Mouse (Mus musculus) hindlimb bud, embryonic 11.5 days (tissue): ENCODE data around the gene B3galt1.

ENCODE experiments used
- DNase-seq: peaks from one replicate; pipeline ENCODE4 v3.0.0-alpha.2; 2012; ENCODE audit warnings: low read depth, low spot score; ENCODE audit errors: extremely low spot score

B3galt1 gene

DNA sequence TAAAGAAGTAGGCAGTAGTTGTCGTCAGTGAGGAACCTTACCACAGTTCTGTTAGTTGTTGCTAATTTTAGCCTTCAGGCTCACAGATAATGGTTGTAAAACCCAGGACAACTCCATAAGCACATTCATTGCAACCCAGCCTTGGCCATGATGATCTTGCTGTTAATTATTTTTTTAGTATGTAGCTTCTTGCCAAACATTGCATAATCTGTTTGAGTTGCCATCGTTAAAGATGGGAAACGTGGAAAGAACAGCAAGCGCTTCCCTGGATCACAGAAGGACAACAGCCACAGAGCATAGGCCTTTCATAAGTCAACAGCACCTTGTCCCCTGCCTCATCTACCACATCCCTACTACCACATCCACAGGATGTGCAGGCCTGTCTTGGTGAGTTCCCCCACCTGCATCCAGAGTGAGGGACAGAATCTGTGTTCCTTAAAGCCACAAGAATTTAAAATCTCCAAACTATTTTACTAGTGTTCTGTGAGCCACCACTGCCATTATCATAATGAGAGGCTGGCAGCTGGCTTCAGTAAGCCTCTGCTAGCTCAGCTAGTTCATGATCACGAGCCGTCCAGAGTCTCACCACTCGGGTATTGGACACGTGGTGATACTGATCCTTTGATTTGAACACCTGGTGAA is 337.1 kb downstream of the B3galt1 start:
- no peak for DNase-seq

DNA sequence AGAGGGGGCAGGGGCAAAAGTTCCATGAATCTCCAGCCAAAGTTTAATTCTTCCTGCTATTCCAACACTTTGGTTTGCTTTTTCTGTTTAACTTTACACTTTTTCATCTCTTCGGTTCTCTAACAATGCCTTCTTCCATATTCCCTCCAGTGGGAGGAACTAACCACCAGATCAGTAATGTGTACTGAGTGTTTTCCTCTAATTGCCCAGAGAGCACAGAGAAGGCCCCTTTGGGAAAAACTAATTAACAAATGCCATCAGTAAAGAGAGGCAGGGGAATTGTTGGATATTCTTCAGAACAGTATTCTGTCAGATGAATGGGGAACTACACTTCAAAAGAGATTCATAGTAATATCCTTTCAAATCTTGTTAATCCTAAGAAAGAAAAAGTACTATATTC is 338.1 kb downstream of the B3galt1 start:
- DNase-seq, result no peak

DNA sequence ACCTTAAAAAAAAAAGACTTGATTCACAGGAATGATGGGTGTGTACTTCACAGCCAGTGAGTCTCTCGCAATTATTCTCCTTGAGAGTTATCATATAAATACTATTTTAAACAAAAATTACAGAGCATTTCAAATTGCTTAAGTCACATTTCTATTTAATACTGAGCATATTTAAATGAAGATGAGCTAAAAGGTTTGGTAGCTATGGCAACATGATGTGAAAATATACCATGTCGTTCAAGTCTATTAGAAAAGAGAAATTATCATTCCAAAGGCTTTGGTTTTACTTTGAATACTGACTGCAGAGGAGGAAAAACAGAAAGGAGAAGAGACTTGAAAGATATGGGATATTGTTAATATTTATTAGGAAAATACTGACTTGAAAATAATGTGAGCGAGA is 366.3 kb downstream of the B3galt1 start:
- DNase-seq, result no peak

DNA sequence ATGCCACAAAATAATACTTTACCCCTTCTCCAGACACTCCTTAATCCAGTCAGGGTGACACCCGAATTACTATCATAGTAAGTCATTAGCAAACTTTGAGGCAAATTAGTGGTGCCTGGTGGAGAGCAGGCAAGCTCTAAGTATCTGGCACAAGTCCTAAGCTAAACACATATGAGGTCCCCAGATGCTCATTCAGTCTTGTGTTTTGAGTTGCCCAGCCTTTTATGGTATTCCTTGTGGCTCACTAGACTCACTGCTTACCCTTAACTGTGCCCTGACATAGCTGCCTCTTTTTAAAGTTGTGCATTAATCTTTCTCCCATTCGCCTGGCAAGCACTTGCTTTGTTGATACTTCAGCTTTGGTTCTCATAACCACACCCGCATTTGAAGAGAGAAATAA is 382.7 kb downstream of the B3galt1 start:
- no peak for DNase-seq

DNA sequence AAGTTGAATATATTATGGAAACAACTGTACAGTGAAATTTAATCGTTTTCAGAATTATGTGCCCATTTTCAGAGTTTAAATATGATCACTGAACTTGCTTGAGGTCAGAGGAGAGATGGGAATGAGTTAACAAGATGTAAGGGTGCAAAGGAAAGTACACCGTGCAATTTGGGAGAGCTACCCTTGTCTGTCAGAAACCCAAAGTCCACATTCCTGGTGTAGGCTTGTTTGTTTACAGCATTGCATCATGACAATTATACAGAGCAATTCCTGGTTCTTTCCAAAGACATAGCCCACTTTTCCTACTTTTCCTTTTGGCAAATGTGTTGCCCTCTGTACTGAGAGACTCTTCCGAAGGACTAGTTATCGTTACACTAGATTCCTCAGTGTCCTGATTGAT is 390.5 kb downstream of the B3galt1 start:
- no peak for DNase-seq

DNA sequence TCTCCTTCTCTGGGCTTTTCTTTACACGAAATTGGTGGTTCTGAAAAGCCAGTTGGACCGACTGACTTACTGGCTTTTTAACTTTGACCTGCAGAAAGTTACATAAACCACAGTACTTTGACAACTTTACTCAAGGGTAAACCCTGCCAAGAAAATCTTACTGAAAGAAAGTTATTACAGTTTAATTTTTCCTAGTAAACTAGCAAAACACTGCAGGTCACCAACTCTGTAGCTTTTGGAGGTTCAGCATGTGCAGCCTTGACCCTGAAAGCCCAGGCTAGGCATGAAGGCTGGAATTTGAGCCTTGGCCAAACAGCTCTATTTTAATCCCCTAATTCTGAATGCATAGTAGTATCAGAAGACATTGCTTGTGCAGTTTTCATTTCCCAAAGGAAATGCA is 391.9 kb downstream of the B3galt1 start:
- DNase-seq, result no peak

DNA sequence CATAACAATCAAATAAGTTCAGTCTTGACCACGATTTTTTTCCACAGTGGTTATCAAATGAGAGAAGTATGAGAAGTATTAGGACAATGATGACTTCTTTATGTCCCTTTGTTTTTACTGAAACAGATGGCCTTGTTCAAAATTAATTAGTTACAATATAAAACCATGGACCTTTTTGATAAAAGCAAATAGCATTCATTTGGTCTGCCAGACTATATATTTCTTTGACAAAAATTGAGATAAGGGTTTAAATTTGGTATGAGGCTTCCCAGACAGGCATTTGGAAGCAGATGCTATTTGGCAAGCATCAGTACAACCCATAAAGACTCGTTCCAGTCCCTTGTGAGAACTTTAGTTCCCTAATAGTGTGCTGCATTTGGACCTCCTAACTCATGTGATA is 395.0 kb downstream of the B3galt1 start:
- DNase-seq, result no peak

DNA sequence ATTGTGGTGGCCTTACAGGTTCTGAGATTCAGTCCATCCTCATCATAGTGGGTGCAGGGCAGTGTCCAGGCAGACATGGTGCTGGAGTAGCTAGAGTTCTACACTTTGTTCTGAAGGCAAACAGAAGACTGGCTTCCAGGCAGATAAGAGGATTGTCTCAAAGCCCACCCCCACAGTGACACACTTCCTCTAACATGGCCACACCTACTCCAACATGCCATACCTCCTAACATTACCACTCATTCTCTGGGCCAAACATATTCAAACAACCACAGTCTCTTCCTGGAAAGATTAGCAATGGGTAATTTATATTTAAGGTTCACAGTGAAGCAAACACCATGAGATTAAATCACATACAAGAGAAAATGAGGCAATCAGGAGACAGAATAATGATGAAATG is 403.1 kb downstream of the B3galt1 start:
- DNase-seq, result no peak

DNA sequence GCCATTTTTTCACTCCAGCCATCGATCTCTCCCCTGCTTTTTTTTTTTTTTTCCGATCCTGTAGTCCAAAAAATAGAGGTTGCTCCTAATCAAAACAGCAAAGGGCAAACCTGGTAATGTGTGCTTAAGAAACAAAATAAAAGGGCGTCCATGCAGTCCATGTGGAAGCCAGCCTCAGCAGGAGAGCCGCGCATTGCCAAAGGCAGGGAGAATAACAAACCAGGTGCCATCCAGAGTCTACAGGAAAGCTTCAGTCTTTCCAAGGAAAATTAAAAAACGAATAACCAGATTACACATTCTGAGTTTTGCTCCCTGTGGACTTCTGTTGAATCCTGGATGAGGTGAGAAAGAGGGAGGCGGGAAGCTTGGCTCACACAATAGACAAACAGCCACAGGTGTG is 405.4 kb downstream of the B3galt1 start:
- no peak for DNase-seq

DNA sequence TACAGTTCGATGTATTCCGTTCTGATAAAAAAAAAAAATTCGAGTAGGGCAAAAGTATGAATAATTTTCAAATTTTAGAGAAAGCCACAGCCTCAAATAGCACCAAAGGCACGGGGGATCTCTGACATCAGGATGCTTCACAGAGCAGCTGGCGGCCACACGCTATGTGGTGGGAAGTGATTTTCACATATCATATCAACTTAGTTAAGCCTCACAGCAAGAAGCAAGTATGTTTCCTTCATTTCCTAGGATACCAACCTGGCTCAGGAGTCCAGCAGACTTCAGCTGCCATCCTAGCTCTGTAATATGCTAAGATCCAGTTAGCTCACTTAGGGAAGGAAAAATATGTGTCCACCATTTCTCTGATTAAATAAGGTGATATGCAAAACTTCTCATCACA is 405.9 kb downstream of the B3galt1 start:
- no peak for DNase-seq

DNA sequence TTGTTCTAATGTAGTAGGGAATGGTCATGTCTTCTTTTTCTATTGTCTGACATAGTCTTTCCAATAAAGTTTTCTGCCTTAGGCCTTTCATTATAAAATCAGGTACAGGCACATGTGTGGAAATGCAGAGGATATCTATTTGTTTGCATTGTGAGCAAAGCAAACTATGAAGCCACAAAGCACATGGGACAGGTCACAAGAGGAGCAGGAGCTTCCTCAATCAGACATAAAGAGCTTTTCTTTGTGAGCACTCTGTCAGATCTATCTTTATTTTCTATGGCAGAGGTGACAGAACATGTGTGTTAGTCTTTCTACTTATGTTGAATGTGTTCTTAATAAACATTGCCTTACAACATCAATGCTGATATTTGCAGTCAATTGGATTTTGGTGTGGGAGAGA is 410.1 kb downstream of the B3galt1 start:
- DNase-seq, result no peak

DNA sequence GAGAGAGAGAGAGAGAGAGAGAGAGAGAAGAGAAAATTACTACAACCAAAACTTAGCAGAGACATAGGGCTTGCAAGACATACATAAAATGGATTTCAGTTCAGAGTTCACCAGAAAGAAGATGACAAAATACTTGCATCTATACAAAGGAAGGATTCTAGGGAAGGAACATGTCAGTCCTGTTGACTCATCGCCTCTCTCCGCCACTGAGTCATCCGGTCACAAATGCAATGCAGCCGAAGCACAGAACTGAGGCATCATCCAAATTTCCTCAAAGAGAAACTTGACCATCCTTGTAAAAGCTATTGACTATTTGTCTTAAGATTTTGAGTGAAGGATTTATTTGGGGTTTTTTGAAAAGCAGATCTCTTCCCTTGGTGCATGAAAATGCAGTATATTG is 410.8 kb downstream of the B3galt1 start:
- DNase-seq, result no peak

DNA sequence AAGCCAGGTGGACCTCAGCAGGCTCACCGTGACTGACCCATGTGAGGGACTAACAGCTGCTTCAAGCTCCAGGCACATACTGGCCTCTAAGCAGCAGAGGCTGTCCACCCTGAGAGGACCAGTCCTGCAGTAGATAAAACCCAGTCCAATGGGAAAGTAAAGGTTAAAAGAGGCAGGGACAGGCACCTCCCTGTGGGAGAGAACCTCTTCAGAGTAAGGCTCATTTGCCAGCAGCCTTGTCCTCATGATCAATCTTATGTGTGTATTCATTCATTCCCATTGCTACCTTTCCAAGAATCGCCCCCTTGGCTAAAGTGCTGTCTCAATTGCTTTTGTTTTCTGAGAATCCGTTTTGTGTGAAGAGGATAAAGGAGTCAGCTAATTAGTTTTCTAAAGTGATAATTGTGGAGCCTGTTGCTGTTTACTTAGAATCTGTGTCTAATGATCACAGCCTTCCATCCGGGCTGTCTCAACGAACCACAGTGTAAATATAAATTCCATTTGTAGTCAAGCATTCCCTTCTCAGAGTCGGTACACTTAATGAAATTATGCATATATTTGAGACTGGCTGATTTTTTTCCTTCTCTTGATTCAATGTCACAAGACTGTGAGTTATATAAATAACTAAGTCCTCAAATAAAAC is 412.1 kb downstream of the B3galt1 start:
- no peak for DNase-seq

DNA sequence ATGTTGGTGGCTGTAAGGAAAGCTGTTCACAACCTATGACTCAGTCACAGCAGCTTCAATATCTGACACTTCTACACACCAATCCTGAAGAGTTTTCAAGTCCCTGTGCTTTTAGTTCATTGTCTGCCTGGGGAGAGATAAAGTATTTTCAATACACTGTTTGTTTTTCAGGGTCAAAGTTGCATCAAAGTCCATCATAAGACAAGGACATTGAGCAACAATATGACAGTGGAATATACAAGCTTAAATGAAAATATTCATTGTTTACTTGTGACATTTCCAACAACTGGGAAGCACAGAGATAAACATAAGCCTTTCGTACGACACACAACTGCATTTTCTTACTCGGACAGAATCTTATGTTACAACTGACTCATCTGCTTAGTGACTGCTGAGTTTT is 417.9 kb downstream of the B3galt1 start:
- no peak for DNase-seq

DNA sequence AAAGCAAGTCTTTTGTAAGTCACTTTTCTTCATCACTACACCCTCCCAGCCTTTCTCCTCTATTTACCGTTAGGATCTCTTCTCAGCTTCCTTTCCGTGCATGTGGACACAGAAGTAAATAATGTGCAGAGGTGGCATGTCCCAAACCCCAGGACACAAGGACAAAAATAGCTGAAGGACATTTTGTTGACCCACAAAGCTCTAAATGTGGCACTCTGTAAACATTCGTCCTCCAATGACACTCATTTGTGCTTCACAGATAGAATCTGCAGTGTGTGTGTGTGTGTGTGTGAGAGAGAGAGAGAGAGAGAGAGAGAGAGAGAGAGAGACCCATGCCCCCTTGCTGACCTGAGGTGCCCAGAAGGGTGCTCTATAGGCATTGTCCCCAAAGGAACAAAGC is 419.5 kb downstream of the B3galt1 start:
- DNase-seq, result no peak

DNA sequence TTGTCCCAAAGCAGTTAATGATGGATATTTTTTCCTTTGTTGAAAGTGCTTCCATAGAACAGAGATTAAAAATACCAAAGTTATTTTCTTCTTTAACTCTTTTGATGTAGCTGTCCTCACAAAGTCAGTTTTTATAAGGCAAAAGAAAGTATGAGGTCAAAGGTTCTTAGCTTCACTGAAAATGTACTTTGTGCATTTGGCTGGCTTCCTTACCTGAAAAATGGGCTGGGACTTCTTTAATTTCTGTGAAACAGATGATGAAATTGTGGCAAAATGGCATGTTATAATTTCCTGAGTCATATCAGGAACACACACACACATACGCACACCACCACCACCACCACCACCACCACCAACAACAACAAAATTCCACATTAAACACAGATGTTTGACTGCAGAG is 427.8 kb downstream of the B3galt1 start:
- no peak for DNase-seq

DNA sequence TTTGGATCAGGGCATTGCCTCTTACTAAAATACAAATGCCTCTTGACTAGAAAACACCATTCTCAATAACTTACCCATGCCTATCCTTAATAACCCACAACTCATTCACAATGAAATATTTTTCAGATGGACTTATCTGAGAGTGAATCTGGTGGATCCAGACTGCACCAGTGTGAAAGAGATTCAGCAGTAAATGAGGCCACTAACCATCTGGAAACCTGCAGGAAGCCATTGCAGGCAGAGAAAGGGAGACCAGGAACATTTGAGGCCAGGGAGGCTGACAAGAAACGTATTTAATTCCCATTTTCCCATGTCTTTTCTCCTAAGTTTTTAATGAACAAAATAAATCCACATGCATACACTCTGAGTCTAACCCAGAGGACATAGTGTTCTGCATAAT is 437.4 kb downstream of the B3galt1 start:
- no peak for DNase-seq

DNA sequence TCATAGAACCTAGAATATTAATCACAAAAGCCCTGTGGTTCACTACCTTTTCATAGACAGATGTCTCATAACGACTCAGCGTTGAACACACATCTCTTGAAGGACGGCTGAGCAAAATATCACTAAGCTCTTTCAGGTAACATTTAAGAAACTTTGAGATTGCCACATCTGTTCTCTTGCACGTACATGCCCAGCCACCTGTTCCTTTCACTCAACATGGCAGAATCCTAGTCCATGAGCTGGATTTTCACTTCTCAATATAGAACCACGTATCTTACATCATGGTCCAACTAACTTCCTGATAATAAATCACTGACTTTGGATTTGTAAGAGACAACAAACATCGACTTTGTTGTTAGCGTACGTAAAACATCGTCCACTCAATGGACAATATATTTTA is 439.5 kb downstream of the B3galt1 start:
- DNase-seq, result no peak

DNA sequence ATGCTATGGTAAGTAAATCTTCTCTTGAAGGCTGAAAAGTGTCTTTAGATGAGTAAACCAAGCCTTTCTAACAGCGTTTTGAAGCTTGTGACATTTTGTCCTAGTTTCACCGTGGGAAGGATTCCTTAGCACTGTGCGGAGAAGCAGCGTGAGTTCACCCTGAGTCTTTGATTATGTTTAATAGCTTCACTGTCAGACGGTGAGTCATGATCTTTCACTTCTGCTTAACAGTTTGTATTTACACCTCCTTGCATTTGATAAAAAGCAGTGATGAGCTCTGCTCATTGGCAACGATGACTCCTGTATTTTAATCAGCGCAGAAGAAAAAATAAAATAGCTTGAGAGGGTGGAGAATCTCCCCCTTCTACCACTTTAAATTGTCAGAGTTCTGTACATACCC is 440.0 kb downstream of the B3galt1 start:
- DNase-seq, result no peak

DNA sequence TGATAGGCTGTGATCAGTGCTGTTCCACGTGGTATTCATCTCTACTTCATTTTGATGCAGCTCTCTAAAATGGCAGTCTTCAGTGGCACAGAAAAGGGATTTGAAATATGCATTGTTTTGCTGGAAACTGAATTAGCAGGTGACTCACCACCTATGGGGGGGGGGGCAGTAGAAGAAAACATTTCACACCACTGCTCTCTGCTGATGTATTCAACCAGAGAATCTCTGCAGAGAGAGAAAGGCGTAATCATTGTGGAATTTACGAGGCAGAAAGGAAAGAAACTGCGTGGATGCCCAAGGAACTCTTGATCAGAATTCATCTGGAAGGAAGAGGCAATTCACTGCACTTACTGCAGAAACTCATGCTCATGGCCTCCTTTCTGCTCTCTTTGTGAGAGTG is 445.7 kb downstream of the B3galt1 start:
- no peak for DNase-seq

DNA sequence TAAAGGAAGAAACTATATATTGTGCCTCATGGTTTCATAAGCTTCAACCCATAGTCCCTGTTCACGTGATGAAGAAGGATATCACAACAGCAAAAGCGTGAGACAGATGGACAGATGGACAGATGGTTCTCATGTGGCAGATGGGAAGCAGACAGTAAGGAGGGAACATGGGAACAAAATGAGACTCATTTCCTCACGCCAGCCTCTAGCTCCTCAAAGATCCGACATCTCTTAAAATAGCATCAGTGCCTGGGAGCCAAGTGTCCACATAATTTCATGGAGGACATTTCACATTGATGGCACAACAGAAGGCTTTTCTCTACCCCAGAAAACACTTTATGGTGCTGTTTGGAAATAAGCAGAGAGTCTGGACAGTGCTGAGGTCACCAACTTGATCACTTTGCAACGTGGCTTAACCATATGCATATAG is 454.6 kb downstream of the B3galt1 start:
- DNase-seq, result no peak

DNA sequence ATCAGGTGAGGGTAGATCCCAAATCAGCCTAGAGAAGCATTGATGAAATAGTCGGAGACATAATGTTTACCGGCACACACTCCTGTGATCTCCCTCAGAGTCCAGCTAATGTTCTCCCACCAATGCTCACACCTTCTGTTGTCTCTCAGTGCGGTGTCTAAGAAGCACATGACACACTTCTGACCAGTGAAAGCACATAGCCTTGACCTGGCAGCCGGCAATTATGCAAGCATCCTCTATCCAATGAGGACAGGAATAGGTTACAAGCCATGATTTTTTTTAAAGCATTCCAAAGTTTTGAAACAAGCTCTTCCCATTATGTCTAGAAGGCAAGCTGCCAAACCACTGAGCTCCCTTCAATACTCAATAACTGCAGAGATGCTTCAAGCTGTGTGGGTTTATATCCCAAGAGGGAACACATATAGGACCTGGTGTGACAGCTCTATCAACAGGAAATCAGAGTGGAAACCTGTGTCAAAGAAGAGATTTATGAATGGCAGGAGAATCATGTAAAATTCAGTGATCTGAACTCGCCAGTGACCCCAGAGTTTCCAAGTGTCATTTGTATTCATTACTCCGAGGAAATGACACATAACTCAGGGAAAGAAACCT is 456.0 kb downstream of the B3galt1 start:
- no peak for DNase-seq

DNA sequence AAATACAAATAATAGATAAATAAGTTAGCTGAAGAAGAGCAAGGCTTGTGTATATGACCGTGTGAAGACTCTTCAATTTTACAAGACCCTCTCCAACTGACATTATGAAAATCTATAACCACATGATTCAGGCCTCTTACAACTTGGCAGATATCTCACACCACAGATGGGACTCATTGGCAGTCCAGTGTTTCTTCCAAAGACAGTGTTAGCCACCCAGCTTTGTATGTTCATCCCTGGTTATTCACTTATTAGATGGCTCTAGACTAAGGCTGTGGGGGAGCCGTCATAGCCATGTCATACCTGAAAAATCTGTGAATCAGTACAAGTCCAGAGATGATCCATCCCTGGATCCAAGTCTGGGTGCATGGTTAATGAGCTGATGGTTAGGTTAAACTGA is 463.1 kb downstream of the B3galt1 start:
- no peak for DNase-seq
